Mouse (Mus musculus) CD4-positive naive resting alpha-beta T cell, adult 57 days (primary cell): ENCODE results near the gene Ppp2r5d. TPM values are rescaled to one million over a fixed set of nuclear protein-coding genes. Genes with fewer than 3 reads are reported as not detected.

Experiments used
- total RNA-seq: library from RNA; stranded (reverse); gene quantifications from one replicate; pipeline ENCODE4 v1.2.4, GENCODE M21; 2023

The Ppp2r5d gene
- total RNA-seq = 42.6 TPM

GRCm38 (mm10) chr17:46704887-46705835 is at the start of gene Ppp2r5d:
TSS of gene Ppp2r5d (minus strand) at chr17:46705111.

DNA sequence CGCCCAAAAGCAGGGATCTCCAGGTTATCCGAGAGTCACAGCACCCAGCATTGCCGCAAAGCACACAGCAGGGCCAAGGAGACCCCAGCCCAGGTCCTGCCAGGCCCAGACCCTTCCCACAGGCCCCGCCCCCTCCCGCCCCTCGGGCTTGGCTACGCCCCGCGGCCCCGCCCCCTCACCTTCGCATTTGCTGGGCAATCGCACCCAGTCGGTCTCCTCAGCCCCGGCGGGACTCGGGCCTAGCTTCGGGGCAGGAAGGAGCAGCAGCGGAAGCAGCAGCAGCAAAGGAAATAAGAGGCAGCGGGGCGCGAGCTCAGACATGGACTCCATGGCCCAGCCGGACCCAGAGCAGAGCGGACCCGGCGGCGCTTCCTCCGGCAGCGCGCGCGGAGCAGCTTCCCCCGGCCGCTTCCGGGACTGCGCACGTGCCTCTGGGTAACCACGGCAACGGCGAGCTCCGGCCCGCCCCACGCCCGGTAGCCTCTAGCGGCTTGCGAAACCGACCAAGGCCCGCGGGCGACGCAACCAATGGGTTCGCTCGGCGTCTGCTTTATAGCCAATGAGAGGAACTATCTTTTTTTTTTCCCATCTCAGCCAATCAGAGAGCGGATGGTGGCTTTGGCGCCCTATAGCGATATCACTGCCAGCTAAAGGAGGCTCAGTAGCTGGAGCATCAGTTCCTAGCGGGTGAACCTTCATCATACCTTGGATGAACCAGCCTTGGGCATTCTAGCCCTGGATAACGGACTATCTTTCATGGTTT is 47.1 kb upstream of the Ppp2r5d start, which contains the start of gene Cnpy3:
TSS of gene Cnpy3 (minus strand) at position 421 of the 763 bp plus-strand sequence.

GRCm38 (mm10) chr17:46728904-46729318 is 24.0 kb upstream of the Ppp2r5d start, which contains the start of gene Gnmt:
TSS of gene Gnmt (minus strand) at chr17:46729168.

DNA sequence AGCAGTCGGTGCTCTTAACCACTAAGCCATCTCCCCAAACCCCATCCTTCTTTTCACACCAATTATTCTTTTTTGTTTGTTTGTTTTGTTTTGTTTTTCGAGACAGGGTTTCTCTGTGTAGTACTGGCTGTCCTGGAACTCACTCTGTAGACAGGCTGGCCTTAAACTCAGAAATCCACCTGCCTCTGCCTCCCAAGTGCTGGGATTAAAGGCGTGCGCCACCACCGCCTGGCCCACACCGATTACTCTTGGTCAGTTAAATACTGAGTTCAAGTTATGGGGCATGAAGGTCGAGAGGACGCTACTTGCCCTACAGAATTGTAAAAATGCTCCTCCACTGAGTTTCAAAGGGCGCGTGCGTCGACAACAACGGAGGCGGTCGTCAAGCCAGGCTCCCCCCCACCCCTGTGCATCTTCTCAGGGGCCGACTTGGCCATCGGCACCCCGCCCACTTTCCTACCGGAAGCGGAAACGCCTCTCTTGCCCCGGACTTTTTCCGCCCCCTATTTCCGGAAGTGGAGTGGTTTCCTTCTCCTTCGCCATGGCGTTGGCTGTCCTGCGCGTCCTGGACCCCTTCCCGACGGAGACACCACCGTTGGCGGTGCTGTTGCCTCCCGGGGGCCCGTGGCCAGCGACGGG is 6.2 kb upstream of the Ppp2r5d start, which contains the start of gene Pex6:
TSS of gene Pex6 (plus strand) at position 505 of the 639 bp plus-strand sequence.

GRCm38 (mm10) chr17:46680760-46681373 is 24.0 kb downstream of the Ppp2r5d start, which contains the start of gene Klhdc3:
TSS of gene Klhdc3 (minus strand) at chr17:46680914.

DNA sequence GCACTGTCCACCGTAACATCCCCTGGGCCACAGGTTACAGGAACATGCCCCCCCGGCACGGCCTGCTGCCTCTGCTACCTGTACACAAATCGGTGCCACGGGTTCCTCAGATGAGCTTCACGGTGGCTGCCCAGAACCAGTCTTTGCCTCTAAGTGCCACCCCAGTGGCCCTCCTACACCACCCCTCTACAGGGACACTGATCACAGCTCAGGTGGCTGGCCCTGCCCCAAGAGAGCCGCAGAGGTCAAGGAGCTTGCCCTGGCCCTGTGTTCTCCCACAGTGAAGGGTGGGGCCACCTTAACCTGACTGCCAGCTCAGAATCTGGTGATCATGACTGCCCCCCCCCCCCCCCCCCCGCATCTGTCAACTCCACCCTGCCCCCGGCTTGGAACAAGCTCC is 26.5 kb downstream of the Ppp2r5d start, which contains the start of gene Mea1:
TSS of gene Mea1 (plus strand) at position 378 of the 400 bp plus-strand sequence.

GRCm38 (mm10) chr17:46673850-46674529 is 30.9 kb downstream of the Ppp2r5d start, which contains the start of gene Rrp36:
TSS of gene Rrp36 (minus strand) at chr17:46674352.

DNA sequence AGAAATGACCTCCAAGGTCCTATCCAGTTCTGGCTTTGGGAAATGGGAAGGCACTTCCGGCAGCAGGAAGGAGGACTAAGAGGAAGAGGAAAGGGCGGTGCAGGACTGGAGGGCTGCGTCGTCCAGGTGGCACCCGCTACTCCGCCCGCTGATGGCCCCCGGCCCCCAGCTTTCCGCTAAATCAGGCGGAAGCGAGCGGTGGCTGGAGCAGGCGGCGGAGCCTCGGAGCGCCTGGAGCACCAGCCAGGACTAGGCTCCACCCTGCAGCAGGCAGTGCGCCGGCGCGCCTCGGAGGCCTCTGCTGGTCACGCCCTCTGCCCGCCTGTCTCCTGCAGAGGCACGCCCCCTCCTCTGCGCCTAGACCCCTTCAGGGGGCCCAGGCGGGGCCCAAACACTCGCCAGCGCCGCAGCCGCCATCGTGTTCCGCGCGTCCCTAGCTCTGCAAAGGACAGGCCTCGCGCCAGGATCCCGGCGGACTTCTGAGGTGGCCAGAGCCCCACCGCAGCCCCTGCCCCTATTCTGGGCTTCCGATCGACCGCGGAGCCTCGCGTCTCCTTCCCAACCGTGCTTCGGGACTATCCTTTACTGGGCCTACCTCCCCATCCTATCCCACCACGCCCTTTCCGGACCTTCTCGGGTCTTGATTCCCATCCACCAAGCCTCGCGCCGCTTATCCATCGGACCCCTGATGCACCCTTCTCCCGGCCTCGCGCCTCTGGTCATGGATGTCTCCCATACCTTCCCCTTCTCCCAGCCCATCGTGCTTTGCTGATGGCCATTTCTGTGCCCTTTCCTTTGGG is 54.5 kb downstream of the Ppp2r5d start, which contains the start of gene Cul7:
TSS of gene Cul7 (plus strand) at position 106 of the 800 bp plus-strand sequence.

GRCm38 (mm10) chr17:46645561-46646321 is 59.2 kb downstream of the Ppp2r5d start, which contains the start of the genes Klc4 and Mrpl2:
TSS of gene Klc4 (minus strand) at chr17:46646022.
TSS of gene Mrpl2 (plus strand) at chr17:46646229.

Other genes with a start within 250 kb of the Ppp2r5d start
- 0.59 TPM for gene Ttbk1, start 217.4 kb downstream of the Ppp2r5d start, total RNA-seq
- gene Dnph1, start 208.4 kb downstream of the Ppp2r5d start, total RNA-seq = 0.83 TPM
- gene Cul9, start 158.7 kb downstream of the Ppp2r5d start, total RNA-seq = 15.0 TPM
- 84.8 TPM for gene Srf, start 148.9 kb downstream of the Ppp2r5d start, total RNA-seq
- gene Ptk7, start 75.6 kb downstream of the Ppp2r5d start, total RNA-seq = 0.21 TPM
- gene Klc4, start 59.1 kb downstream of the Ppp2r5d start, total RNA-seq = 14.8 TPM
- 32.0 TPM for gene Mrpl2, start 58.9 kb downstream of the Ppp2r5d start, total RNA-seq
- 5.6 TPM for gene Cul7, start 54.8 kb downstream of the Ppp2r5d start, total RNA-seq
- 29.7 TPM for gene Rrp36, start 30.8 kb downstream of the Ppp2r5d start, total RNA-seq
- gene Mea1, start 26.3 kb downstream of the Ppp2r5d start, total RNA-seq = 49.4 TPM
- 50.4 TPM for gene Klhdc3, start 24.2 kb downstream of the Ppp2r5d start, total RNA-seq
- gene Pex6, start 6.4 kb upstream of the Ppp2r5d start, total RNA-seq = 29.0 TPM
- 2.0 TPM for gene Gnmt, start 24.1 kb upstream of the Ppp2r5d start, total RNA-seq
- gene Cnpy3, start 47.1 kb upstream of the Ppp2r5d start, total RNA-seq = 52.2 TPM
- gene Ptcra, start 58.6 kb upstream of the Ppp2r5d start, total RNA-seq = 0.77 TPM
- 16.3 TPM for gene 2310039H08Rik, start 67.5 kb upstream of the Ppp2r5d start, total RNA-seq
- 63.5 TPM for gene Rpl7l1, start 77.6 kb upstream of the Ppp2r5d start, total RNA-seq
- gene Bicral, start 153.4 kb upstream of the Ppp2r5d start, total RNA-seq = 60.7 TPM
- gene Tbcc, start 185.6 kb upstream of the Ppp2r5d start, total RNA-seq = 17.5 TPM
- not detected for gene Prph2, start 205.3 kb upstream of the Ppp2r5d start, total RNA-seq